Mouse (Mus musculus): ENCODE measurements at regions not wholly inside any gene's neighbourhood (a gene's known extent, or its start where the extent isn't known, plus 50 kb on each side); places are given as distances from the start of the nearest gene placed in this dataset.

- ATAC-seq (replicated peaks; ENCODE audit: low FRiP score, low read depth) (no peak), DNase-seq (ENCODE audit: low spot score) (peak; percentile 33)
- H3K27ac ChIP-seq: no peak overlapping the region
- no peak for TF ChIP-seq CTCF (IDR thresholded peaks at IDR 0.05; ENCODE audit: low read depth)
- no peaks in the 10 kb centered on the region for H3K4me1 ChIP-seq (replicated peaks; ENCODE audit: insufficient read depth, low read length)
- WGBS: 47% methylated on average over 14 of the region's 14 CpGs
- H3K36me3 ChIP-seq (ENCODE audit: insufficient read depth, low read length): no peaks in the 10 kb centered on the region
- no peak overlapping the region for H3K4me3 ChIP-seq (replicated peaks; ENCODE audit: low read depth, low read length)
- H3K4me2 ChIP-seq (ENCODE audit: low read length): no peak overlapping the region
- no peak overlapping the region for H3K9ac ChIP-seq (ENCODE audit: low read depth, low read length)
- no peaks in the 10 kb centered on the region for H3K9me3 ChIP-seq (replicated peaks; ENCODE audit: low read length)
- H3K27me3 ChIP-seq (ENCODE audit: insufficient read depth, low read length): no peaks in the 10 kb centered on the region
These were observed 348.0 kb downstream of the Tmem182 start for GRCm38 (mm10) chr1:41153174-41153999.

DNA sequence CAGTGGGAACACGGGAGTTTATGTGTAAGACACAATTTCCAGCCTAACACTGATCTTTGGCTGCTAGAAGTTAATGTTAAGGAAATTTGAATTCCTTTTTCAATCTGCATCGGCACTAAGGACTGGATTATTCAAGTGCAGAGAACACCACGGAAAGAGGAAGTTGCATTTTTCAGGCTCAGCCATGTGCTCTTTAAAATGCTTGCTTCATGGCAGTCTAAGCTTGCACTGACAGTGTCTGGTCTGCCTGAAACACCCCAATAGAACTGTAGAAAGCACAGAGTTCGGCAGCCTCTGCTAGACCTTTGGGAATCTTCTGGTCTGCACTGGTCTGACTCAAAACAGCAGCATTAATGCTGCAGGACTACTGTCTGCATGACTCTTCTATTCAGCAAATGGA is 348.8 kb downstream of the Tmem182 start:
- Histone ChIP-seq H3K9ac (ENCODE audit: low read depth, low read length) (no peak overlapping the region), H3K9me3 (replicated peaks; ENCODE audit: low read length) (no peaks in the 10 kb centered on the region), H3K36me3 (ENCODE audit: insufficient read depth, low read length) (no peaks in the 10 kb centered on the region), H3K27me3 (ENCODE audit: insufficient read depth, low read length) (no peaks in the 10 kb centered on the region), H3K4me3 (replicated peaks; ENCODE audit: low read depth, low read length) (no peak overlapping the region), H3K4me1 (replicated peaks; ENCODE audit: insufficient read depth, low read length) (no peaks in the 10 kb centered on the region), H3K4me2 (ENCODE audit: low read length) (no peak overlapping the region), H3K27ac (no peak overlapping the region)
- no peak for TF ChIP-seq CTCF (IDR thresholded peaks at IDR 0.05; ENCODE audit: low read depth)
- DNase-seq (ENCODE audit: low spot score) (no peak), ATAC-seq (replicated peaks; ENCODE audit: low FRiP score, low read depth) (no peak)
- 43% methylated on average over 4 of the region's 4 CpGs for WGBS

DNA sequence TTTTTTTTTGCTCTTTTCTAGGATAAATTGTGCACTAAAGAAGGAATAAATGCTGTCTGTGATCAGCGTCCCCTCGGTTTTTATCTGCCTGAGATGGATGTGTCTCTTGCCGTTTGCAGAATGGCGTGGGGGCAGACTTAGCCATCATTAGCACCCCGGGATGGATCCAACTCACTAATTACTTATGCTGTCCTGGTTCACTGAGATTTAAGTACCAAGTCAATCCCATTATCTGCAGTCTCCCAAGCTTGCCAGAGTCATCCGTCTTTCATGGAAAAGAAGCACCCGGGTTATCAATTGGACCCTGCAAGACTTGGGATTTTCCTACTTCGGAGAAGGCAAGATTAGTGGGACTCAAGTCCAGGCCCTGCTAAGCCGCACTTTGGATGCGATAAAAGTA is 351.5 kb downstream of the Tmem182 start:
- no peak overlapping the region for H3K27ac ChIP-seq
- no peaks in the 10 kb centered on the region for H3K4me1 ChIP-seq (replicated peaks; ENCODE audit: insufficient read depth, low read length)
- 72% methylated on average over 10 of the region's 10 CpGs for WGBS
- no peaks in the 10 kb centered on the region for H3K27me3 ChIP-seq (ENCODE audit: insufficient read depth, low read length)
- TF ChIP-seq CTCF (IDR thresholded peaks at IDR 0.05; ENCODE audit: low read depth): no peak
- no peak overlapping the region for H3K4me2 ChIP-seq (ENCODE audit: low read length)
- DNase-seq (ENCODE audit: low spot score) (no peak), ATAC-seq (replicated peaks; ENCODE audit: low FRiP score, low read depth) (no peak)
- no peak overlapping the region for H3K9ac ChIP-seq (ENCODE audit: low read depth, low read length)
- H3K9me3 ChIP-seq (replicated peaks; ENCODE audit: low read length): no peaks in the 10 kb centered on the region
- no peaks in the 10 kb centered on the region for H3K36me3 ChIP-seq (ENCODE audit: insufficient read depth, low read length)
- no peak overlapping the region for H3K4me3 ChIP-seq (replicated peaks; ENCODE audit: low read depth, low read length)

- Histone ChIP-seq H3K4me2 (ENCODE audit: low read length) (peak overlapping the region; percentile 25; the same call in 1 of the 2 replicates), H3K36me3 (ENCODE audit: insufficient read depth, low read length) (no peaks in the 10 kb centered on the region), H3K9ac (ENCODE audit: low read depth, low read length) (no peak overlapping the region), H3K27ac (no peak overlapping the region), H3K9me3 (replicated peaks; ENCODE audit: low read length) (no peaks in the 10 kb centered on the region), H3K4me3 (replicated peaks; ENCODE audit: low read depth, low read length) (no peak overlapping the region), H3K4me1 (replicated peaks; ENCODE audit: insufficient read depth, low read length) (no peaks in the 10 kb centered on the region), H3K27me3 (ENCODE audit: insufficient read depth, low read length) (no peaks in the 10 kb centered on the region)
- ATAC-seq (replicated peaks; ENCODE audit: low FRiP score, low read depth) (peak; percentile 61; the same call in 1 of the 2 replicates), DNase-seq (ENCODE audit: low spot score) (peak; percentile 38)
- 49% methylated on average over 21 of the region's 21 CpGs for WGBS
- no peak for TF ChIP-seq CTCF (IDR thresholded peaks at IDR 0.05; ENCODE audit: low read depth)
These were observed 352.5 kb downstream of the Tmem182 start for GRCm38 (mm10) chr1:41157651-41158513.

DNA sequence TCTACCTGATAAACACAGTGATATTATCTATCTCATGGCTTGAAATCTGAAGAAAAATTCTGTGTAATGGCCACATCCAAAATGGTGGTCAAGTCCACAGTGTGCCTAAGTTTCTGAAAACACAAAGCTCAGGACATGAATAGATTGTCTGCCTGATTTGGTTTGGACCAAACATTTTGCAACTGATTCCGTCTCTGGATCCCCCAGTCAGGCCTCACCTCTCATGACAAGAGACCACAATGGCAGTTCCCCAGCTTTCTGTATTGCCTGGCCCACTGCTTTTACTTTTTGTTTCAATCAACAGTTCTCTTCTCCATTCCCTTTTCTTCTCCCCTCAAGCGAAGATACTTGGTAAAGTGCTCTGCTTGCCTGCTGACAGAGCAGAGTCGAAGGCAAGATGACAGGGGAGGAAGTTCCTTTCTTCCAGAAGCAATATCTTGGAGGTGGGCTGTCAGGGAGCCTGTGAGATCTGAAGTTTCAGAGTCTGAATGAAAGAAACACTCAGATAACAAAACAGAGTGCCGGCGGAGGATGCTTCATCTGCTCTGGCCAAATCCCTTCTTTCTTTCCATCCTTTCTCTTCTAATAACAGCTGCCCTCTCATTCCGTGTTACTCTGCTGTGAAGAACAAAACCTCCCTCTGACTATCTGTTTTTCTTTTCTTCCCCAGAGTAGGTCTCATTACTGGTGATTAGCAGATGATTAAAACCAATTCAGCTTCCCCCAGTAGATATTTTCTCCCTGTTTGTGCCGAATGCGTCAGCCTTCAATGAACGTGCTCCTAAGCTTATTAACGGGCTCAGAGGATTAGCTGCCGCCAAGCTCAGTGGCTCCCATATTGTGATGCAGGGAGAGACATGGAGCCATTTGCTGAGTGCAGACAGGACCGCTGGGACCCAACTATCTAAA is 360.7 kb downstream of the Tmem182 start:
- H3K27me3 ChIP-seq (ENCODE audit: insufficient read depth, low read length): no peaks in the 10 kb centered on the region
- H3K9me3 ChIP-seq (replicated peaks; ENCODE audit: low read length): no peaks in the 10 kb centered on the region
- H3K9ac ChIP-seq (ENCODE audit: low read depth, low read length): no peak overlapping the region
- no peak overlapping the region for H3K27ac ChIP-seq
- no peak for TF ChIP-seq CTCF (IDR thresholded peaks at IDR 0.05; ENCODE audit: low read depth)
- no peaks in the 10 kb centered on the region for H3K4me1 ChIP-seq (replicated peaks; ENCODE audit: insufficient read depth, low read length)
- WGBS: 66% methylated on average over 12 of the region's 12 CpGs
- no peak overlapping the region for H3K4me3 ChIP-seq (replicated peaks; ENCODE audit: low read depth, low read length)
- DNase-seq (ENCODE audit: low spot score) (no peak), ATAC-seq (replicated peaks; ENCODE audit: low FRiP score, low read depth) (no peak)
- H3K4me2 ChIP-seq (ENCODE audit: low read length): no peak overlapping the region
- no peaks in the 10 kb centered on the region for H3K36me3 ChIP-seq (ENCODE audit: insufficient read depth, low read length)

Measured in kidney, postnatal 0 days (tissue).